Mouse (Mus musculus) heart, postnatal 14 days (tissue): ENCODE data around the gene Mrpl18. TPM values are rescaled to one million over a fixed set of nuclear protein-coding genes. Genes with fewer than 3 reads are reported as not detected.
"Not testable (repeated sequence)": the region's sequence is repeated elsewhere in the genome, so short reads cannot be mapped to it uniquely, and the experiment has no call there.

Experiments
- DNase-seq, 2 experiments: peaks; one replicate each; pipeline ENCODE4 v3.0.0; 2021 to 2022
- intact Hi-C: fragments of 180-260 bp; cut with DNase I; formaldehyde crosslinking; loops from one replicate; pipeline ENCODE4 v1.15.1; 2025
- total RNA-seq, 2 experiments: library from RNA; stranded (reverse); gene quantifications; 2 replicates each; pipeline ENCODE4 v1.2.3; 2021

Gene Mrpl18
- total RNA-seq, 2 experiments from 2014 or later = 145 to 161 TPM

DNA sequence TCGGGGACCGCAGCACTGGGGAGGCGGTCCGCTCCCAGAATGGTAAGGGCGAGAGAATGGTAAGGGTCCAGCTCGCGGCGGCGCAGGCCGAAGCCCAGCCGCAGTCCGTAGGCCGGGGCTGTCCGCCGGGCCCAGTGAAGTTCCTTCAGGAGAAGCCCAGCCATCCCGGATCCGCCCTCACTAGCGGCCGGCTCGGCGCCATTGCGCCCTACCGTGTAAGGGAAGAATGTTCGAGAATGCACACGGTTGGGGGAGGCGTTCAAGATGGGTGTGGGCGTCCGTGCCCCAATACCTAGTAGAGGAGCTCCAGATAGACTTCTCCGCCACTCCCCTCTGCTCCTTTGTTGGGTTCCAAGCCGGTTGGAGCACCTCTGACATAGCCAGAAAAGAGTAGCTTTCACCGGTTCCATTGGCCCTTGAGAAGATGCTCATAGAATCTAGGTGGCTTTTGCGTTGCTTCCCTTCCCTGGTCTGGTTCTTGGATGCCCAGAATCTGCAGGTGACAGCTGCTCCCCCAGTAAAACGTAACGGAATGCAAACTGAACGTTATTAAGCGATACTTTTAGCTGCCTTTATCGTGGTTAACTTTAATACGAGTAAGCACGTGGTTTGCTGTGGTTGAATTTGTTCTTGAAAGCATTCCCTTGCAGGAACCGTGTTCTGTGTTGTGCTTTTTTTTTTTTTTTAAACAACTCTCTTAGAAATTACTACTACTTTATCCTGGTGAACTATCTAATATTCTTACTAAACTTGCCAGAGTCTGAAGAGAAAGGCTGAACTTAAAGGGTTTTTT is 639 bp upstream of the Mrpl18 start:
- no peak for DNase-seq
- intact Hi-C loops = loop anchor here (2.0 kb wide), 1 partner anchor 76 kb away; no protein-coding TSS in a partner anchor

DNA sequence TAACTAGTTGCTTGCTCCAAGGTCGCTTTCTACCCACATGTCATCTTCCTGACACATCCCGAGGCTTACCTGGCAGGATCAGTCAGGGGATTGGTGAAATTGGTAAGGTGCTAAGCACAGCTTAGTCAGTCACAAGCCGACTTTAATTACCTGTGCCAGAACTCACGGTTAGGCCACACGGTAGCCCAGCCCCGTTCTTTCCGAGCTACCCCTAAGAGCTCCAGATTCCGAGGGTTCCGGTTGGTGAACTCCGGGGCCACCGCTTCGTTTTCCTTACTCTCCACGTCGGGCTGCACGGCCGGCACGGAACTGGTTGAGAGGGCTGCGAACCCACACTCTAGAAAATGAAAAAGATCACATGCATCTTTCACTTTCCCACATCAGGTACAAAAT is 661 bp downstream of the Mrpl18 start, which contains the start of gene Tcp1:
Tcp1 (plus strand) TSS at position 214 of the 393 bp plus-strand sequence.
- intact Hi-C loops = no loop called here
- peak in 1 of 2 experiments; percentile 7 for DNase-seq

DNA sequence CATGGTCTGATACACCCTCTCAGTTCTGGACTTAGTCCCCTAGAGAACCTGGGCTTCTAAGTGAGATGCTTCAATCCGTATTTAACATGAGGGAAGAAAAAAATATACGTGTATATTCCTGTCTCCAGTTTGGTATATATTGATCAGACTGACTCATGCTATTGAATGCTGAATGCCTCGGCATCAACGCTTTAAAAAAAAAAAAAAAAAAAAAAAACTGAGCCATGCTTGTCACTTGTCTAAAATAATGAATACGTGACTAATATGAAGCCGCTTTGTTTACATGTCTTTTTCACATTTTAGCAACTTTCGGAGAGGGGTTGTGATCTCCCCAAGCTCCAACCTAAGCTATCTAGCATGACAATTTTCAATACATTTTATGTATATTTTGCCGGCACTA is 5.8 kb downstream of the Mrpl18 start:
- intact Hi-C loops = no loop called here
- no peak for DNase-seq

GRCm38 (mm10) chr17:12909361-12910280 is 6.5 kb downstream of the Mrpl18 start, which contains the start of gene Pnldc1:
Gene Pnldc1 (minus strand): TSS chr17:12910230.
- DNase-seq = peak in 1 of 2 experiments; percentile 18
- intact Hi-C loops = no loop called here

- intact Hi-C loops = no loop called here
- no peak for DNase-seq
These were observed 9.7 kb downstream of the Mrpl18 start for GRCm38 (mm10) chr17:12906436-12906835.

GRCm38 (mm10) chr17:12905810-12906209 is 10.3 kb downstream of the Mrpl18 start:
- intact Hi-C loops = no loop called here
- no peak for DNase-seq

DNA sequence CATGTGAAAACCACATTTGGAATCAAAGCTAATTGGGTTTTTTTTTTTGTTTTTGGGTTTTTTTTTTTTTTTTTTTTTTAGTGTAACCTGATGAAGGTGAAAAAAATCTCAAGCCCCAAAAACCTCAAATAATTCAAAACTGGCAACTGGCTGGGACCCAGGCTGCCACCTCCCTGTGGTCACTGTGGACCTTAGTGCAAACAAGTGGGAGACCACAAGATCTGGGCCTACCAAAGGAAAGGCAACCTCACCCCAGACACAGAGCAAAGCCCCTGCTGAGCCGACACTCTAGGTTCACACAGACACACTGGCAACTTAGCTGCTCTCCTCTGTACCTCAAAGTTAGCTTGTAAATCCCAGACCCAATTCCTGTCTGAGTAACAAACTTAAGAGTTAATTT is 11.8 kb downstream of the Mrpl18 start:
- intact Hi-C loops = no loop called here
- no peak for DNase-seq

GRCm38 (mm10) chr17:12903372-12904333 is 12.5 kb downstream of the Mrpl18 start:
- intact Hi-C loops = no loop called here
- DNase-seq = no peak

DNA sequence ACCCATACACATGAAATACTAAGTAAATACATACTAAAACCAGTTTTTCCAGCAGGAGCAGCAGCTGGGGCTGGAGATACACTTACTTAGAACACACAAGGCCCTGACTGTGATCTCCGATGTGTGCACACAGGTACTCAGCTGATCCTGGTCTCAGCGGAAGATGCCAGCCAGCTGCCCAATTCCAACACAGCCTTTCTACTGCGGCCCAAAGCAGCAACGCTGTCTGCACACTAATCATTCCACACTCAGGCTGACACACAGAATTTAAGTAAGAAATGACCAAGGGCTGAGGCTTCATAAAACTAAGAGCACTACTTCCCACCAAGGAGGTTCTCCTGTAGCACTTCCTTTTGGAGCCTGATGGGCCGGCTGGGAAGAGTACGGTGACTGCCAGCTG is 13.9 kb downstream of the Mrpl18 start:
- intact Hi-C loops = no loop called here

GRCm38 (mm10) chr17:12898607-12899006 is 17.5 kb downstream of the Mrpl18 start:
- DNase-seq, intact Hi-C loops: not testable (repeated sequence)

More for the DNA sequence above, 13.9 kb downstream of the Mrpl18 start:
- no peak for DNase-seq

DNA sequence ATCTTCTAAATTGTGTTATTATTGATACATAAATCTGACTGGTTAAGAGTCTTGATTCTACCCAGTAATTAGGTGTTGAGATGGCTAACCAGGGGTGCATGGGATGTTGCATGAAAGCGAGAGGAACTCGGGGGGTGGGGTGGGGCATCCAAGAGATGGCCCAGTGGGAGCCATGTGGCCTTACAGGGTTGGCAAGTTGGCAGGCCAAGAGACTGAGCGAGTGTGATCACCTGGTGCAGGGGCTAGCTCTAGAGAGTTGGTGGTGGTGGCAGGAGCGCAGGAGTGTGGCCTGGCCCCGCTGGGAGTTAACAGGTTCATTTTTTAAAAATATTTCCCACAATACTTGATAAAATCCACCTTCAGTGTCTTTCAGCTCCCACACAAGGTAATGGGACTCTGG is 18.5 kb downstream of the Mrpl18 start:
- no peak for DNase-seq
- intact Hi-C loops = no loop called here

DNA sequence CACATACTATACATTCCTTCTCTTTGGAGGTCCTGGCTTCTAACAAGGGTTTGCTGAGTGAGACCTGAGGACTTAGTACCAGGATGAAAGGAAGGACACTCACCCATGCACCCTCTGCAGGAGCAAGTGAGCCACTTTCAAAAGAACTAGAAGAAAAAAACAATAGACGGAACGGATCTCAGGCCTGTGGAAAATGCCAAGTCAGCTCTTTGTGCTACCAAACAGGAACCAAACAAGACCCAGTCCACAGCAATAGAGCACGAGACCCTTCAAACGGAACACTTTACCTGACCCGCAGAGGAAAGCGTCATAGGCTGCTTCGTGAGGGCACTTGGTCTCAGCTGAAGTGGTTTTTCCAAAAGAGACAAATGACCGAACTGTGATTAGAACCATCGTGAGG is 24.1 kb downstream of the Mrpl18 start:
- intact Hi-C loops = no loop called here
- DNase-seq = no peak

- intact Hi-C loops = no loop called here
- no peak for DNase-seq
These were observed 25.1 kb downstream of the Mrpl18 start for GRCm38 (mm10) chr17:12891054-12891453.

DNA sequence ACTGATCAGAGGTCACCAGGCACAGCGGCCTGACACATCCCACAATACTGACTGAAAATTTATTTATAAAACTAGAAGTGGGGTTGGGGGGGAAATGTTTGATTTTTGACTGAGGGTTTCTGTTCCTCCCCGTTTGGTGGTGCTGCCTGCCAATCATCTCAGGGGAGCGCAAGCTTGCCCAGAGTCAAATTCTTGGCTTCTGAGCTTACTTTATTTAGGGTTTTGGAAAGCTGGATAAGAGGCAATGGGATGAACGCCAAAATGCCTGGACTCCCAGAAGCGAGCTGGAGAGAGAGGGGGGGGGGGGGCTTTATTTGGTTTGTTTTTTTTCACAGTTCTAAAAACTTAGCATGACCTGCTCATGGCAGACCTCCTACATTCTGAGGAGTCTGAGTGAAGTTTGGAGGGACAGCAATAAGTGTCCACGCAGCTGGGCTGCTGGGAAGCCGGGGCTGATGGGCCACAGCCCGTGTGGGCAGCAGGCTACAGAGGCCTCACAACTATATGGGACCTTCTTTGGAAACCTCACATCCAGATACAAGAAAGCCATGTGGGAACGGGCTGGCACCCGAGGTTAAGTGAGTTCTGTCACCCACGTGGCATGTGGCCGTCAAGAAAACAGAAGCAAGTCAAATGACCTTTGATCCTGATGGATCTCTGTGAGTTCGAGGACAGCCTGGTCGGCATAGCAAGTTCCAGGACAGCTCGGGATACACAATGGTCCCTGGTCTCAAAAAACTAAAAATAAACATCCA is 28.9 kb downstream of the Mrpl18 start:
- intact Hi-C loops = no loop called here
- DNase-seq = peak; percentile 25 to 68

DNA sequence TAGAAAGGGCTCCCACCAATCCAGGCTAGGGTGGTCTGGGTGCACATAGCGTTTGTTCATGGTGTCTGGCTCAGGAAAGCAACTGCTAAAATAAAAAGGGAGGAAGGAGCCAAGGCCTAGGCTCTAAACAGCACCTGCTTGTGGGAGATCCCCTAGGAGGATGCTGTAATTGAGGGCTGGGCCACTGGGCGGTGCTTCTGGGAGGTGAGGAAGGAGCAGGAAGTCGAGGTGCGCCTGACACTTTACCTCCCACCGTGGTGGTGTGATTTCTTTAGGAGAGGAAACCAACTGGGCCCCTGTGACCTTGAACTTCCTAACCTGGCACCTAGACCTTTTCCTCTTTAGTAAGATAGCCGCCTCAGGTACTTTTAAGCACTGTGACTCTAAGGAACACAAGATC is 29.5 kb downstream of the Mrpl18 start:
- intact Hi-C loops = no loop called here
- DNase-seq = peak in 1 of 2 experiments; percentile 23

DNA sequence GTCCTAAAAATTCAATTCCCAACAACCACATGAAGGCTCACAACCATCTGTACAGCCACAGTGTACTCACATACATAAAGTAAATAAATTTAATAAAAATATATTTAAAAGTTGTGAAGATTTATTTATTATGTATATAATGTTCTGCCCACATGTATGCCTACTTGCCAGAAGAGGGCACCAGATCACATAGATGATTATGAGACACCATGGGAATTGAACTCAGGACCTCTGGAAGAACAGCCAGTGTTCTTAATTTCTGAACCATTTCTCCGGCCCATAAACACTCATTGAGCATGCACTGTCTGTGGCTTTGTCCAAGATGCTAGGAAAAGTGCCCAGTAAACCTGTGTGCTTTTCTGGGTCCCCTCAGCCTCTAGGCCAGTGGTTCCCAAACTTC is 34.9 kb downstream of the Mrpl18 start:
- no peak for DNase-seq
- intact Hi-C loops = no loop called here

GRCm38 (mm10) chr17:12880178-12880577 is 36.0 kb downstream of the Mrpl18 start:
- peak; percentile 76 to 89 for DNase-seq
- intact Hi-C loops = loop anchor here (1.0 kb wide), 1 partner anchor 116 kb away; no protein-coding TSS in a partner anchor

- no peak for DNase-seq
- intact Hi-C loops = no loop called here
These were observed 40.4 kb downstream of the Mrpl18 start, which contains the start of gene Mrgprh for GRCm38 (mm10) chr17:12875734-12876133. Gene Mrgprh (plus strand): TSS chr17:12876034.
